Comparison of ENCODE assay signal across 21 mouse cellular contexts in the genomic region with DNA sequence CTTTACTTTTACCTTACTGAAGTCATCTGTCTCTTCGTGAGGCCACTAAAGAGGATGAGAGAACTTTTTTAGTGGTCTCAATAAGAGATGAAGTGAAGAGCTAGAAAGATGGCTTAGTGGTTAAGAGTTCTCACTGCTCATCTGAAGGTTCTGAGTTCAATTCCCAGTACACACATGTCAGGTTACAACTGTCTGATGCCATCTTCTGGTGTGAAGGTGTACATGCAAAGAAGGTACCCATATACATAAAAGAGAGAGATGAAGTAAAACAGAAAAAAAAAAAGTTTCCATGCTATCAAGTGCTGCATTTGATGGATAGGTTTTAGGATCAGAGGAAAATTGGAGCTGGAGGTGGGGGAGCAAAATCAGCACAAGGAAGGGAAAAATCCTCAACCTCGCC. TPM values are rescaled to one million over a fixed set of nuclear protein-coding genes. Genes with fewer than 3 reads are reported as not detected.
A peak's percentile ranks its signal among the peaks of the same experiment; 100 is the strongest.
DNase-seq lines count a peak whose midpoint lies in the region; ATAC-seq and TF ChIP-seq lines count a peak whose summit lies in the region.
"Had no signal": no experiment of that assay in that cellular context is flagged by ENCODE, and none has a peak within 500 bp of the region (broad histone marks: within the 10 kb centered on the region; RNA-seq: fewer than 3 reads in every experiment).

No protein-coding gene starts in this region.

- TF ChIP-seq POLR2A in heart, adult 2 months (IDR thresholded peaks at IDR 0.05; ENCODE audit: insufficient read depth, low read depth, low read length): no peak
- TF ChIP-seq POLR2A in MEL (IDR thresholded peaks at IDR 0.05; ENCODE audit: control insufficient read depth in 1 of 2, insufficient read depth in 1 of 2, low read depth in 1 of 2, low read length in 2 of 2, poor library complexity in 1 of 2): no peak

- DNase-seq in heart, adult 2 months: no peak
- no peak for DNase-seq in heart, adult 18-20 months
- DNase-seq in 3T3-L1 (ENCODE audit: low read depth, low spot score): peak; percentile 43
- DNase-seq in MEL (ENCODE audit: low read depth, low spot score): peak; percentile 39
- DNase-seq in urinary bladder, postnatal 36 days (ENCODE audit: low spot score in 2 of 2): no peak
- no peak for DNase-seq in embryo, embryonic 11 days
- DNase-seq in cerebellum, adult 18-20 months: no peak
- DNase-seq: adrenal gland, postnatal 36 days; B cell, adult 2 months; cerebellum, adult 8-10 months; gastrocnemius, adult 2 months; heart, postnatal 14 days; kidney, adult 11 months; kidney, postnatal 14 days; lung, adult 2 months; lung, postnatal 36 days; thymus, adult 18-20 months had no signal

- H3K9ac ChIP-seq in heart, adult 2 months (ENCODE audit: low read depth, low read length): no peak overlapping the region
- H3K9ac ChIP-seq in MEL (ENCODE audit: control insufficient read depth, low read depth, low read length, poor library complexity, severe bottlenecking): no peak overlapping the region
- H3K9ac ChIP-seq: hindbrain, embryonic 14.5 days; midbrain, embryonic 13.5 days had no signal

- 36% methylated on average over 2 of the region's 2 CpGs for WGBS in heart, adult 2 months

- no peak for TF ChIP-seq EP300 in heart, adult 2 months (IDR thresholded peaks at IDR 0.05; ENCODE audit: insufficient read depth, low read depth, low read length)
- TF ChIP-seq EP300 in MEL (IDR thresholded peaks at IDR 0.05; ENCODE audit: low read depth in 1 of 2, low read length in 2 of 2): no peak

- no peaks in the 10 kb centered on the region for H3K9me3 ChIP-seq in MEL (replicated peaks; ENCODE audit: insufficient read depth, low read length)
- H3K9me3 ChIP-seq: midbrain, embryonic 13.5 days had no signal

- no peaks in the 10 kb centered on the region for H3K36me3 ChIP-seq in heart, adult 2 months (ENCODE audit: control insufficient read depth, insufficient read depth, low read length)
- no peaks in the 10 kb centered on the region for H3K36me3 ChIP-seq in MEL (ENCODE audit: control insufficient read depth in 1 of 2, insufficient read depth in 2 of 2, low read length in 2 of 2)
- H3K36me3 ChIP-seq: midbrain, embryonic 13.5 days had no signal

- peak; percentile 61 for TF ChIP-seq RAD21 in MEL (IDR thresholded peaks at IDR 0.05; ENCODE audit: low read depth, low read length)

- H3K27ac ChIP-seq in heart, adult 2 months: no peak overlapping the region
- H3K27ac ChIP-seq in MEL (ENCODE audit: control insufficient read depth, low read depth, low read length): no peak overlapping the region
- H3K27ac ChIP-seq: gastrocnemius, adult 2 months; hindbrain, embryonic 14.5 days; midbrain, embryonic 13.5 days had no signal

- H3K79me2 ChIP-seq in heart, adult 2 months (replicated peaks; ENCODE audit: control insufficient read depth, insufficient read depth, low read length): no peaks in the 10 kb centered on the region
- no peaks in the 10 kb centered on the region for H3K79me2 ChIP-seq in MEL (ENCODE audit: control insufficient read depth, insufficient read depth, low read length, poor library complexity)

- H3K4me1 ChIP-seq in heart, adult 2 months (ENCODE audit: control insufficient read depth, insufficient read depth, low read length): no peaks in the 10 kb centered on the region
- peaks cover 0 to under 1% of the 10 kb centered on the region in 2 experiments; a peak in 1 of 4 replicates for H3K4me1 ChIP-seq in MEL (ENCODE audit: control insufficient read depth in 1 of 2, insufficient read depth in 2 of 2, low read length in 2 of 2)

- intact Hi-C loops in heart, adult 2 months (cut with DNase I): loop anchor here (5.0 kb wide), 1 partner anchor 173 kb away; the partner anchor contains the start of gene Pot1b

- peak; percentile 89 for ATAC-seq in megakaryocyte progenitor cell, adult 5-6 weeks (replicated peaks; ENCODE audit: poor library complexity)
- ATAC-seq: activated CD4-positive, CD25-positive, alpha-beta regulatory T cell, adult 4 months; midbrain, embryonic 13.5 days had no signal

- H3K27me3 ChIP-seq in heart, adult 2 months (ENCODE audit: control insufficient read depth, insufficient read depth, low read length): no peaks in the 10 kb centered on the region
- H3K27me3 ChIP-seq in MEL (ENCODE audit: control insufficient read depth in 1 of 2, insufficient read depth in 2 of 2, low read length in 2 of 2): peaks cover 5 to 14% of the 10 kb centered on the region in 2 experiments

- TF ChIP-seq CTCF in heart, adult 2 months (IDR thresholded peaks at IDR 0.05): peak; percentile 16; the same call in 1 of the 2 replicates
- peak in 1 of 3 experiments; percentile 55; a peak in 3 of 6 replicates for TF ChIP-seq CTCF in MEL (IDR thresholded peaks at IDR 0.05 in 2 of 3, conservative IDR thresholded peaks at IDR 0.05 in 1 of 3; ENCODE audit: control insufficient read depth in 1 of 3, insufficient read depth in 1 of 3, low read depth in 2 of 3, low read length in 3 of 3, poor library complexity in 1 of 3, severe bottlenecking in 1 of 3)

- H3K4me3 ChIP-seq in heart, adult 2 months: no peak overlapping the region
- H3K4me3 ChIP-seq in MEL (ENCODE audit: control insufficient read depth in 1 of 2, insufficient read depth in 1 of 2, low read depth in 2 of 2, low read length in 2 of 2): no peak overlapping the region
- H3K4me3 ChIP-seq: gastrocnemius, adult 2 months; midbrain, embryonic 13.5 days had no signal

TF ChIP-seq in MEL, 35 proteins besides CTCF, POLR2A, EP300 and RAD21:
- TF ChIP-seq ZC3H11A (IDR thresholded peaks at IDR 0.05; ENCODE audit: low read depth, low read length): peak; percentile 56
- peak; percentile 72 for TF ChIP-seq SMC3 (IDR thresholded peaks at IDR 0.05; ENCODE audit: low read depth, low read length)
- no peak for TF ChIP-seq ELF1 (IDR thresholded peaks at IDR 0.05; ENCODE audit: low read depth, low read length)
- no peak for TF ChIP-seq TCF12 (IDR thresholded peaks at IDR 0.05; ENCODE audit: low read depth, low read length)
- TF ChIP-seq USF1 (IDR thresholded peaks at IDR 0.05; ENCODE audit: low read depth, low read length): no peak
- TF ChIP-seq MXI1 (IDR thresholded peaks at IDR 0.05; ENCODE audit: low read depth, low read length): no peak
- 0 out of 2 replicates have a peak, but pooled peaks have one; percentile 25 for TF ChIP-seq ZNF384 (IDR thresholded peaks at IDR 0.05; ENCODE audit: low read depth, low read length)
- no peak for TF ChIP-seq NELFE (IDR thresholded peaks at IDR 0.05; ENCODE audit: low read depth, low read length)
- no peak for TF ChIP-seq POLR2AphosphoS5 (IDR thresholded peaks at IDR 0.05; ENCODE audit: borderline replicate concordance, low read depth, low read length)
TF ChIP-seq in MEL: peak in this region for 3.

RNA-seq across cellular contexts. Expression of gene Zfp119a, which starts 6.2 kb away (rescaled TPM):
- 1 to 10 TPM; 4.0 to 4.2 TPM for total RNA-seq in heart, adult 2 months (2021)
- polyA plus RNA-seq in heart, adult 2 months (2012; rRNA removed): 0.43 and 1.0 TPM in 2 replicates
- total RNA-seq in heart, adult 18-20 months (2021): 1 to 10 TPM; 3.1 to 4.9 TPM
- total RNA-seq in MEL (2012; rRNA removed): 1.7 TPM in 2 replicates
- under 1 TPM in 1 of 2 experiments, not detected in 1; 0.71 TPM for polyA plus RNA-seq in MEL (2012; ENCODE audit: insufficient read depth in 1 of 2, insufficient read length in 2 of 2, low read depth in 1 of 2, low replicate concordance in 2 of 2, missing spikeins in 1 of 2)
- total RNA-seq in megakaryocyte progenitor cell, adult 5-6 weeks (2015): 5.9 and 9.2 TPM in 2 replicates
- 3.9 and 6.8 TPM in 2 replicates for total RNA-seq in megakaryocyte progenitor cell, adult 5-6 weeks (2017)

RNA-seq across cellular contexts. Expression of gene Zfp959, which starts 7.0 kb away (rescaled TPM):
- 1 to 10 TPM; 3.8 TPM for total RNA-seq in heart, adult 2 months (2021)
- 1.4 and 2.1 TPM in 2 replicates for polyA plus RNA-seq in heart, adult 2 months (2012; rRNA removed)
- total RNA-seq in heart, adult 18-20 months (2021): 1 to 10 TPM; 4.5 to 4.9 TPM
- 6.0 and 7.4 TPM in 2 replicates for total RNA-seq in MEL (2012; rRNA removed)
- polyA plus RNA-seq in MEL (2012; ENCODE audit: insufficient read depth in 1 of 2, insufficient read length in 2 of 2, low read depth in 1 of 2, low replicate concordance in 2 of 2, missing spikeins in 1 of 2): 1 to 10 TPM in 1 of 2 experiments, not detected in 1; 4.2 TPM
- 12.5 and 17.0 TPM in 2 replicates for total RNA-seq in megakaryocyte progenitor cell, adult 5-6 weeks (2015)
- total RNA-seq in megakaryocyte progenitor cell, adult 5-6 weeks (2017): 10.3 and 10.7 TPM in 2 replicates

Comparison
In these comparisons a context has a peak if more than half of its experiments do, and no peak if none do; other contexts are left out.
1. DNase-seq: peak in 3T3-L1 (single experiment) and MEL (single experiment); none in heart, adult 2 months (0 of 2), heart, adult 18-20 months (0 of 2), urinary bladder, postnatal 36 days (0 of 2), embryo, embryonic 11 days (single experiment) and cerebellum, adult 18-20 months (0 of 2).